Mouse (Mus musculus): ENCODE results near the gene Zfp146. TPM values are rescaled to one million over a fixed set of nuclear protein-coding genes. Genes with fewer than 3 reads are reported as not detected.
A peak's percentile ranks its signal among the peaks of the same experiment; 100 is the strongest.
"Not testable (repeated sequence)": the region's sequence is repeated elsewhere in the genome, so short reads cannot be mapped to it uniquely, and the experiment has no call there.

Zfp146 gene
- total RNA-seq, 1 experiment from 2014 or later = 134 TPM

- peak; percentile 8 to 17; a peak in 1 of 4 replicates for ATAC-seq (replicated peaks in 1 of 2; ENCODE audit: insufficient read depth in 1 of 2, low FRiP score in 2 of 2, low TSS enrichment in 1 of 2, low read depth in 1 of 2, poor library complexity in 2 of 2, severe bottlenecking in 2 of 2)
Measured at GRCm38 (mm10) chr7:30194101-30194831, 24.7 kb upstream of the Zfp146 start.

GRCm38 (mm10) chr7:30193581-30194100 lies 24.1 kb upstream of the Zfp146 start:
- ATAC-seq (replicated peaks in 1 of 2; ENCODE audit: insufficient read depth in 1 of 2, low FRiP score in 2 of 2, low TSS enrichment in 1 of 2, low read depth in 1 of 2, poor library complexity in 2 of 2, severe bottlenecking in 2 of 2) = peak; percentile 44 to 73; a peak in 3 of 4 replicates

- ATAC-seq (replicated peaks in 1 of 2; ENCODE audit: insufficient read depth in 1 of 2, low FRiP score in 2 of 2, low TSS enrichment in 1 of 2, low read depth in 1 of 2, poor library complexity in 2 of 2, severe bottlenecking in 2 of 2) = no peak
Measured at GRCm38 (mm10) chr7:30193013-30193412, 23.5 kb upstream of the Zfp146 start.

GRCm38 (mm10) chr7:30192088-30192487 lies 22.5 kb upstream of the Zfp146 start:
- no peak for ATAC-seq (replicated peaks in 1 of 2; ENCODE audit: insufficient read depth in 1 of 2, low FRiP score in 2 of 2, low TSS enrichment in 1 of 2, low read depth in 1 of 2, poor library complexity in 2 of 2, severe bottlenecking in 2 of 2)

- ATAC-seq (replicated peaks in 1 of 2; ENCODE audit: insufficient read depth in 1 of 2, low FRiP score in 2 of 2, low TSS enrichment in 1 of 2, low read depth in 1 of 2, poor library complexity in 2 of 2, severe bottlenecking in 2 of 2) = no peak
Measured at GRCm38 (mm10) chr7:30189116-30189491, 19.6 kb upstream of the Zfp146 start.

GRCm38 (mm10) chr7:30188344-30189115 lies 19.0 kb upstream of the Zfp146 start:
- no peak for ATAC-seq (replicated peaks in 1 of 2; ENCODE audit: insufficient read depth in 1 of 2, low FRiP score in 2 of 2, low TSS enrichment in 1 of 2, low read depth in 1 of 2, poor library complexity in 2 of 2, severe bottlenecking in 2 of 2)

- ATAC-seq (replicated peaks in 1 of 2; ENCODE audit: insufficient read depth in 1 of 2, low FRiP score in 2 of 2, low TSS enrichment in 1 of 2, low read depth in 1 of 2, poor library complexity in 2 of 2, severe bottlenecking in 2 of 2) = no peak
Measured at GRCm38 (mm10) chr7:30184641-30185348, 15.2 kb upstream of the Zfp146 start.

GRCm38 (mm10) chr7:30183879-30184289 lies 14.3 kb upstream of the Zfp146 start, which contains the start of gene Cox7a1:
TSS of gene Cox7a1 (plus strand) at chr7:30184144.
- ATAC-seq (replicated peaks in 1 of 2; ENCODE audit: insufficient read depth in 1 of 2, low FRiP score in 2 of 2, low TSS enrichment in 1 of 2, low read depth in 1 of 2, poor library complexity in 2 of 2, severe bottlenecking in 2 of 2) = peak; percentile 90 to 94

GRCm38 (mm10) chr7:30183189-30183588 lies 13.6 kb upstream of the Zfp146 start:
- ATAC-seq (replicated peaks in 1 of 2; ENCODE audit: insufficient read depth in 1 of 2, low FRiP score in 2 of 2, low TSS enrichment in 1 of 2, low read depth in 1 of 2, poor library complexity in 2 of 2, severe bottlenecking in 2 of 2) = not testable (repeated sequence)

- ATAC-seq (replicated peaks in 1 of 2; ENCODE audit: insufficient read depth in 1 of 2, low FRiP score in 2 of 2, low TSS enrichment in 1 of 2, low read depth in 1 of 2, poor library complexity in 2 of 2, severe bottlenecking in 2 of 2) = not testable (repeated sequence)
Measured at GRCm38 (mm10) chr7:30181929-30182328, 12.4 kb upstream of the Zfp146 start.

- ATAC-seq (replicated peaks in 1 of 2; ENCODE audit: insufficient read depth in 1 of 2, low FRiP score in 2 of 2, low TSS enrichment in 1 of 2, low read depth in 1 of 2, poor library complexity in 2 of 2, severe bottlenecking in 2 of 2) = peak; percentile 52 to 62; a peak in 3 of 4 replicates
Measured at GRCm38 (mm10) chr7:30181308-30181707, 11.8 kb upstream of the Zfp146 start.

GRCm38 (mm10) chr7:30178256-30178655 lies 8.7 kb upstream of the Zfp146 start:
- ATAC-seq (replicated peaks in 1 of 2; ENCODE audit: insufficient read depth in 1 of 2, low FRiP score in 2 of 2, low TSS enrichment in 1 of 2, low read depth in 1 of 2, poor library complexity in 2 of 2, severe bottlenecking in 2 of 2) = no peak

GRCm38 (mm10) chr7:30176474-30176873 lies 6.9 kb upstream of the Zfp146 start:
- peak; percentile 53 to 72; a peak in 3 of 4 replicates for ATAC-seq (replicated peaks in 1 of 2; ENCODE audit: insufficient read depth in 1 of 2, low FRiP score in 2 of 2, low TSS enrichment in 1 of 2, low read depth in 1 of 2, poor library complexity in 2 of 2, severe bottlenecking in 2 of 2)

GRCm38 (mm10) chr7:30170283-30170951 lies 867 bp upstream of the Zfp146 start:
- ATAC-seq (replicated peaks in 1 of 2; ENCODE audit: insufficient read depth in 1 of 2, low FRiP score in 2 of 2, low TSS enrichment in 1 of 2, low read depth in 1 of 2, poor library complexity in 2 of 2, severe bottlenecking in 2 of 2) = no peak

- peak; percentile 24 for ATAC-seq (replicated peaks in 1 of 2; ENCODE audit: insufficient read depth in 1 of 2, low FRiP score in 2 of 2, low TSS enrichment in 1 of 2, low read depth in 1 of 2, poor library complexity in 2 of 2, severe bottlenecking in 2 of 2)
Measured at GRCm38 (mm10) chr7:30168914-30169582, 502 bp downstream of the Zfp146 start.

- no peak for ATAC-seq (replicated peaks in 1 of 2; ENCODE audit: insufficient read depth in 1 of 2, low FRiP score in 2 of 2, low TSS enrichment in 1 of 2, low read depth in 1 of 2, poor library complexity in 2 of 2, severe bottlenecking in 2 of 2)
Measured at GRCm38 (mm10) chr7:30164745-30165144, 4.8 kb downstream of the Zfp146 start.

- no peak for ATAC-seq (replicated peaks in 1 of 2; ENCODE audit: insufficient read depth in 1 of 2, low FRiP score in 2 of 2, low TSS enrichment in 1 of 2, low read depth in 1 of 2, poor library complexity in 2 of 2, severe bottlenecking in 2 of 2)
Measured at GRCm38 (mm10) chr7:30163113-30163512, 6.4 kb downstream of the Zfp146 start.

Data from hematopoietic stem cell, adult 5-6 weeks (primary cell).